Mouse (Mus musculus): ENCODE results near the gene E2f4. TPM values are rescaled to one million over a fixed set of nuclear protein-coding genes. Genes with fewer than 3 reads are reported as not detected.

The E2f4 gene
- polyA plus RNA-seq, 1 experiment from 2014 or later: 38.3 TPM

DNA sequence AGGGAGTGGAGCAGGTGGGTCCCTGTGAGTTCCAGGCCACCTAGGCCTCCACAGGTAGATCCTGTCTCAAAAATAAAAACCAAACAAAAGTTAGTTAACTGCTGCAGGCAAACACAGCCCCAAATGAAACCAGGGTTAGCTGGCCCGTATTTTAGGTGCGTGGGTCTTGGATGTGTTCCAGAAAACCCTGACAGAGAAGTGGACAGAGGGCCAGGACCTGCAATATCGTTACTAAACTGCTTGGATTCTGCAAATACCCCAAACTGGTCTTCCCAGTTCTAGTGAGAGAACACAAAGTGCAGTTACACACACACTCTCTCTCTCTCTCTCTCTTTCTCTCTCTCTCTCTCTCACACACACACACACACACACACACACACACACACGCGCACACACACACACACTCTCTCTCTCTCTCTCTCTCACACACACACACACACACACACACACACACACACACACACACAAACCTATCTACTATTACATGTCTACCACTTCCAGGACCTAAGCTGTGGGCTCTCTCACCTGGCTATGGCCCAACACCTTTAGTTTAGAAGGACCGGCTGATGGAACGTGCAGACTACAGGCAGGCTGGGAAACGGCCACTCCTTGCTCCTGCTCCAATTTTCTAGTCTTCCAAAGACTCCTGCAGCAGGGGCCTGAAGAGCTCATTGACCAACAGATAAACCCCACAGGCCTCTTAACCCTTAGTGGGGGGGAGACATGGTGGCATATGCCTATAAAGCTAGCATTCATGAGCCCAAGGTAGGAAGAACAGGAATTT is 46.5 kb downstream of the E2f4 start:
- no peaks in the 10 kb centered on the region for H3K9me3 ChIP-seq (replicated peaks)
- peak overlapping the region; percentile 97; the same call in 1 of the 2 replicates for H3K4me2 ChIP-seq
- no peak for ATAC-seq (replicated peaks; ENCODE audit: insufficient number of reproducible peaks, insufficient read depth, low FRiP score, low read depth)
- 50% methylated on average over 8 of the region's 8 CpGs for WGBS
- peak overlapping the region; percentile 31; the same call in 1 of the 2 replicates for H3K27ac ChIP-seq
- no peaks in the 10 kb centered on the region for H3K27me3 ChIP-seq
- H3K4me1 ChIP-seq (replicated peaks): peaks cover 73% of the 10 kb centered on the region
- no peaks in the 10 kb centered on the region for H3K36me3 ChIP-seq
- H3K9ac ChIP-seq: peak overlapping the region; percentile 17; the same call in 1 of the 2 replicates
- no peak overlapping the region for H3K4me3 ChIP-seq

GRCm38 (mm10) chr8:105345061-105345975 is 47.9 kb downstream of the E2f4 start:
- H3K9me3 ChIP-seq (replicated peaks): no peaks in the 10 kb centered on the region
- no peaks in the 10 kb centered on the region for H3K36me3 ChIP-seq
- peak overlapping the region; percentile 88; the same call in 1 of the 2 replicates for H3K4me3 ChIP-seq
- 33% methylated on average over 7 of the region's 7 CpGs for WGBS
- no peaks in the 10 kb centered on the region for H3K27me3 ChIP-seq
- ATAC-seq (replicated peaks; ENCODE audit: insufficient number of reproducible peaks, insufficient read depth, low FRiP score, low read depth): no peak
- H3K9ac ChIP-seq: 0 out of 2 replicates have a peak overlapping the region, but pooled peaks have one; percentile 20
- H3K27ac ChIP-seq: peak overlapping the region; percentile 43
- H3K4me1 ChIP-seq (replicated peaks): peaks cover 73% of the 10 kb centered on the region
- peak overlapping the region; percentile 97 for H3K4me2 ChIP-seq

GRCm38 (mm10) chr8:105346611-105347427 is 49.4 kb downstream of the E2f4 start:
- peaks cover 62% of the 10 kb centered on the region for H3K4me1 ChIP-seq (replicated peaks)
- ATAC-seq (replicated peaks; ENCODE audit: insufficient number of reproducible peaks, insufficient read depth, low FRiP score, low read depth): peak; percentile 50

GRCm38 (mm10) chr8:105347428-105348221 is 50.2 kb downstream of the E2f4 start, which contains the start of gene Fhod1:
Gene Fhod1 (minus strand): TSS chr8:105347953.
- Histone ChIP-seq H3K27ac (peak within 1 kb of the TSS; percentile 93), H3K36me3 (no peaks in the 10 kb centered on the region), H3K27me3 (no peaks in the 10 kb centered on the region), H3K9ac (peak within 1 kb of the TSS; percentile 80), H3K4me1 (replicated peaks) (peaks cover 60% of the 10 kb centered on the region), H3K9me3 (replicated peaks) (no peaks in the 10 kb centered on the region), H3K4me3 (peak within 1 kb of the TSS; percentile 88), H3K4me2 (peak within 1 kb of the TSS; percentile 97)
- WGBS: under 1% methylated on average over 53 of the region's 53 CpGs
- ATAC-seq (replicated peaks; ENCODE audit: insufficient number of reproducible peaks, insufficient read depth, low FRiP score, low read depth): peak; percentile 87

More at GRCm38 (mm10) chr8:105346611-105347427, 49.4 kb downstream of the E2f4 start:
- peak overlapping the region; percentile 80 for H3K9ac ChIP-seq
- no peaks in the 10 kb centered on the region for H3K9me3 ChIP-seq (replicated peaks)
- H3K4me2 ChIP-seq: peak overlapping the region; percentile 97
- peak overlapping the region; percentile 88 for H3K4me3 ChIP-seq
- under 1% methylated on average over 34 of the region's 34 CpGs for WGBS
- H3K36me3 ChIP-seq: no peaks in the 10 kb centered on the region
- H3K27ac ChIP-seq: peak overlapping the region; percentile 93
- no peaks in the 10 kb centered on the region for H3K27me3 ChIP-seq

GRCm38 (mm10) chr8:105348450-105349095 is 51.1 kb downstream of the E2f4 start, which contains the start of gene Slc9a5:
Gene Slc9a5 (plus strand): TSS chr8:105348843.
- under 1% methylated on average over 34 of the region's 34 CpGs for WGBS
- peak within 1 kb of the TSS; percentile 88 for H3K4me3 ChIP-seq
- no peaks in the 10 kb centered on the region for H3K36me3 ChIP-seq
- H3K9me3 ChIP-seq (replicated peaks): no peaks in the 10 kb centered on the region
- ATAC-seq (replicated peaks; ENCODE audit: insufficient number of reproducible peaks, insufficient read depth, low FRiP score, low read depth): no peak
- H3K27me3 ChIP-seq: no peaks in the 10 kb centered on the region
- peak within 1 kb of the TSS; percentile 93 for H3K27ac ChIP-seq
- peaks cover 60% of the 10 kb centered on the region for H3K4me1 ChIP-seq (replicated peaks)
- peak within 1 kb of the TSS; percentile 80 for H3K9ac ChIP-seq
- H3K4me2 ChIP-seq: peak within 1 kb of the TSS; percentile 97

GRCm38 (mm10) chr8:105349096-105349771 is 51.8 kb downstream of the E2f4 start:
- no peak for ATAC-seq (replicated peaks; ENCODE audit: insufficient number of reproducible peaks, insufficient read depth, low FRiP score, low read depth)
- H3K9ac ChIP-seq: peak overlapping the region; percentile 64
- peaks cover 55% of the 10 kb centered on the region for H3K4me1 ChIP-seq (replicated peaks)
- H3K4me2 ChIP-seq: peak overlapping the region; percentile 97
- H3K27me3 ChIP-seq: no peaks in the 10 kb centered on the region
- H3K9me3 ChIP-seq (replicated peaks): no peaks in the 10 kb centered on the region
- no peaks in the 10 kb centered on the region for H3K36me3 ChIP-seq
- H3K27ac ChIP-seq: peak overlapping the region; percentile 55; the same call in 1 of the 2 replicates
- H3K4me3 ChIP-seq: peak overlapping the region; percentile 88
- WGBS: under 1% methylated on average over 34 of the region's 48 CpGs

- Histone ChIP-seq H3K4me2 (peak overlapping the region; percentile 97), H3K27me3 (no peaks in the 10 kb centered on the region), H3K9me3 (replicated peaks) (no peaks in the 10 kb centered on the region), H3K36me3 (no peaks in the 10 kb centered on the region), H3K27ac (no peak overlapping the region), H3K4me1 (replicated peaks) (peaks cover 49% of the 10 kb centered on the region), H3K4me3 (peak overlapping the region; percentile 88), H3K9ac (no peak overlapping the region; the same call in 1 of the 2 replicates)
- 27% methylated on average over 7 of the region's 7 CpGs for WGBS
- ATAC-seq (replicated peaks; ENCODE audit: insufficient number of reproducible peaks, insufficient read depth, low FRiP score, low read depth): no peak
Measured at GRCm38 (mm10) chr8:105350186-105350585, 52.7 kb downstream of the E2f4 start.

GRCm38 (mm10) chr8:105353583-105354135 is 56.2 kb downstream of the E2f4 start:
- H3K36me3 ChIP-seq: no peaks in the 10 kb centered on the region
- H3K9ac ChIP-seq: no peak overlapping the region
- no peak overlapping the region for H3K4me3 ChIP-seq
- H3K4me1 ChIP-seq (replicated peaks): peaks cover 25% of the 10 kb centered on the region
- 73% methylated on average over 8 of the region's 8 CpGs for WGBS
- no peak overlapping the region for H3K4me2 ChIP-seq
- ATAC-seq (replicated peaks; ENCODE audit: insufficient number of reproducible peaks, insufficient read depth, low FRiP score, low read depth): no peak
- H3K27me3 ChIP-seq: no peaks in the 10 kb centered on the region
- H3K9me3 ChIP-seq (replicated peaks): no peaks in the 10 kb centered on the region
- H3K27ac ChIP-seq: no peak overlapping the region

- Histone ChIP-seq H3K9ac (no peak overlapping the region), H3K27ac (no peak overlapping the region), H3K27me3 (no peaks in the 10 kb centered on the region), H3K36me3 (no peaks in the 10 kb centered on the region), H3K4me1 (replicated peaks) (peaks cover 18% of the 10 kb centered on the region), H3K4me2 (no peak overlapping the region), H3K9me3 (replicated peaks) (no peaks in the 10 kb centered on the region), H3K4me3 (no peak overlapping the region)
- WGBS: 91% methylated on average over 4 of the region's 4 CpGs
- ATAC-seq (replicated peaks; ENCODE audit: insufficient number of reproducible peaks, insufficient read depth, low FRiP score, low read depth): no peak
Measured at GRCm38 (mm10) chr8:105354549-105354948, 57.1 kb downstream of the E2f4 start.

Data from heart, embryonic 15.5 days (tissue).